Mouse (Mus musculus) midbrain, embryonic 13.5 days (tissue): ENCODE measurements around the gene Zfp775. TPM values are rescaled to one million over a fixed set of nuclear protein-coding genes. Genes with fewer than 3 reads are reported as not detected.

Experiments used
- ATAC-seq: fragments of 200-750 bp; cut with Nextera tagmentation; 2 replicates; pipeline ENCODE4 v1.8.0; 2017; ENCODE audit warnings: mild to moderate bottlenecking, moderate TSS enrichment, moderate library complexity
- H3K27ac ChIP-seq: fragments of 300-500 bp; sonication (generic); 2 replicates; pipeline ENCODE4 v1.5.1; 2015; ENCODE audit warnings: inconsistent platforms, mild to moderate bottlenecking, moderate library complexity
- H3K27me3 ChIP-seq: fragments of 300-500 bp; sonication (generic); 2 replicates; pipeline ENCODE4 v1.6.1; 2015; ENCODE audit warnings: mild to moderate bottlenecking, inconsistent platforms
- H3K36me3 ChIP-seq: fragments of 300-500 bp; sonication (generic); 2 replicates; pipeline ENCODE4 v1.6.1; 2015; ENCODE audit warnings: mild to moderate bottlenecking, inconsistent platforms
- H3K4me1 ChIP-seq: fragments of 300-500 bp; sonication (generic); replicated peaks from 2 replicates; pipeline ENCODE4 v1.6.1; 2015; ENCODE audit warnings: inconsistent platforms
- H3K4me2 ChIP-seq: fragments of 300-500 bp; sonication (generic); replicated peaks from 2 replicates; pipeline ENCODE4 v1.6.1; 2015; ENCODE audit warnings: moderate library complexity, mild to moderate bottlenecking, inconsistent platforms
- H3K4me3 ChIP-seq: fragments of 300-500 bp; sonication (generic); replicated peaks from 2 replicates; pipeline ENCODE4 v1.5.1; 2015; ENCODE audit warnings: mild to moderate bottlenecking, inconsistent platforms
- H3K9ac ChIP-seq: fragments of 300-500 bp; sonication (generic); replicated peaks from 2 replicates; pipeline ENCODE4 v1.6.1; 2015; ENCODE audit warnings: mild to moderate bottlenecking, inconsistent platforms
- H3K9me3 ChIP-seq: fragments of 300-500 bp; sonication (generic); 2 replicates; pipeline ENCODE4 v1.6.1; 2016; ENCODE audit warnings: mild to moderate bottlenecking, inconsistent platforms
- WGBS: fragments of 180-500 bp; shearing (Covaris S2); methylation state at CpG from one replicate; pipeline ENCODE4 v1.1.7; 2015; 5-methylcytosine and 5-hydroxymethylcytosine counted together
- polyA plus RNA-seq: library from polyadenylated mRNA; unstranded; fragments of >200 nt; fragmentation: Nextera tagmentation; extraction: Ambion mirVana; gene quantifications from 2 replicates; pipeline ENCODE4 v1.2.1, GENCODE M21; 2015

The Zfp775 gene
- 14.6 and 17.8 TPM in 2 replicates for polyA plus RNA-seq

- Histone ChIP-seq H3K4me3 (peak within 1 kb of the TSS; percentile 80), H3K9me3 (peaks cover 14% of the 10 kb centered on the region), H3K4me2 (peak within 1 kb of the TSS; percentile 86), H3K27me3 (no peaks in the 10 kb centered on the region), H3K27ac (peak within 1 kb of the TSS; percentile 92), H3K4me1 (peaks cover 22% of the 10 kb centered on the region), H3K9ac (peak within 1 kb of the TSS; percentile 91), H3K36me3 (peaks cover 39% of the 10 kb centered on the region)
- peak; percentile 99 for ATAC-seq
- 4% methylated on average over 42 of the region's 42 CpGs for WGBS
Observed at GRCm38 (mm10) chr6:48601271-48602079, at the start of gene Zfp775. Zfp775 (plus strand) TSS chr6:48602063.

GRCm38 (mm10) chr6:48552918-48553317 lies 48.9 kb upstream of the Zfp775 start:
- no peak for ATAC-seq
- Histone ChIP-seq H3K9me3 (no peaks in the 10 kb centered on the region), H3K4me3 (no peak overlapping the region), H3K27ac (no peak overlapping the region), H3K4me2 (no peak overlapping the region), H3K9ac (no peak overlapping the region), H3K36me3 (peaks cover 10% of the 10 kb centered on the region), H3K27me3 (no peaks in the 10 kb centered on the region), H3K4me1 (peaks cover 21% of the 10 kb centered on the region)
- 73% methylated on average over 4 of the region's 4 CpGs for WGBS

GRCm38 (mm10) chr6:48553819-48554218 lies 48.0 kb upstream of the Zfp775 start:
- 81% methylated on average over 4 of the region's 4 CpGs for WGBS
- Histone ChIP-seq H3K36me3 (peaks cover 14% of the 10 kb centered on the region), H3K4me3 (peak overlapping the region; percentile 52), H3K4me2 (peak overlapping the region; percentile 74), H3K9ac (peak overlapping the region; percentile 85), H3K9me3 (no peaks in the 10 kb centered on the region), H3K4me1 (peaks cover 21% of the 10 kb centered on the region), H3K27ac (peak overlapping the region; percentile 97), H3K27me3 (no peaks in the 10 kb centered on the region)
- peak; percentile 48 for ATAC-seq

- Histone ChIP-seq H3K27ac (peak within 1 kb of the TSS; percentile 97), H3K9ac (peak within 1 kb of the TSS; percentile 85), H3K4me1 (peaks cover 21% of the 10 kb centered on the region), H3K9me3 (no peaks in the 10 kb centered on the region), H3K4me3 (peak within 1 kb of the TSS; percentile 52), H3K36me3 (peaks cover 19% of the 10 kb centered on the region), H3K27me3 (no peaks in the 10 kb centered on the region), H3K4me2 (peak within 1 kb of the TSS; percentile 74)
- WGBS: under 1% methylated on average over 39 of the region's 39 CpGs
- ATAC-seq: peak; percentile 93
Observed at GRCm38 (mm10) chr6:48554280-48555103, 47.4 kb upstream of the Zfp775 start, which contains the start of gene Lrrc61. Lrrc61 (plus strand) TSS chr6:48554796.

GRCm38 (mm10) chr6:48555104-48555890 lies 46.6 kb upstream of the Zfp775 start:
- no peaks in the 10 kb centered on the region for H3K27me3 ChIP-seq
- H3K4me1 ChIP-seq: peaks cover 21% of the 10 kb centered on the region
- peak overlapping the region; percentile 97 for H3K27ac ChIP-seq
- H3K4me2 ChIP-seq: peak overlapping the region; percentile 74
- peaks cover 25% of the 10 kb centered on the region for H3K36me3 ChIP-seq
- 31% methylated on average over 13 of the region's 14 CpGs for WGBS
- H3K9me3 ChIP-seq: no peaks in the 10 kb centered on the region
- peak overlapping the region; percentile 52 for H3K4me3 ChIP-seq
- peak overlapping the region; percentile 85 for H3K9ac ChIP-seq
- peak; percentile 84 for ATAC-seq

- Histone ChIP-seq H3K4me1 (peaks cover 21% of the 10 kb centered on the region), H3K9me3 (no peaks in the 10 kb centered on the region), H3K36me3 (peaks cover 29% of the 10 kb centered on the region), H3K4me2 (peak overlapping the region; percentile 74), H3K27ac (no peak overlapping the region), H3K27me3 (no peaks in the 10 kb centered on the region), H3K4me3 (no peak overlapping the region), H3K9ac (0 out of 2 replicates have a peak overlapping the region, but pooled peaks have one; percentile 85)
- WGBS: 89% methylated on average over 3 of the region's 3 CpGs
- ATAC-seq: no peak
Observed at GRCm38 (mm10) chr6:48555956-48556355, 45.9 kb upstream of the Zfp775 start.

- Histone ChIP-seq H3K4me2 (no peak overlapping the region), H3K4me1 (no peaks in the 10 kb centered on the region), H3K27ac (no peak overlapping the region), H3K9ac (no peak overlapping the region), H3K36me3 (peaks cover 72% of the 10 kb centered on the region), H3K27me3 (no peaks in the 10 kb centered on the region), H3K9me3 (no peaks in the 10 kb centered on the region), H3K4me3 (no peak overlapping the region)
- 91% methylated on average over 4 of the region's 4 CpGs for WGBS
- no peak for ATAC-seq
Observed at GRCm38 (mm10) chr6:48565693-48566310, 36.1 kb upstream of the Zfp775 start.

- Histone ChIP-seq H3K27me3 (no peaks in the 10 kb centered on the region), H3K4me2 (no peak overlapping the region), H3K27ac (no peak overlapping the region), H3K36me3 (peaks cover 68% of the 10 kb centered on the region), H3K9ac (no peak overlapping the region), H3K9me3 (no peaks in the 10 kb centered on the region), H3K4me3 (no peak overlapping the region), H3K4me1 (no peaks in the 10 kb centered on the region)
- 83% methylated on average over 5 of the region's 5 CpGs for WGBS
- ATAC-seq: no peak
Observed at GRCm38 (mm10) chr6:48566312-48566711, 35.6 kb upstream of the Zfp775 start.

GRCm38 (mm10) chr6:48568036-48568984 lies 33.6 kb upstream of the Zfp775 start:
- Histone ChIP-seq H3K9me3 (no peaks in the 10 kb centered on the region), H3K27ac (no peak overlapping the region; the same call in 1 of the 2 replicates), H3K9ac (no peak overlapping the region), H3K27me3 (no peaks in the 10 kb centered on the region), H3K4me2 (no peak overlapping the region), H3K36me3 (peaks cover 57% of the 10 kb centered on the region), H3K4me1 (no peaks in the 10 kb centered on the region), H3K4me3 (no peak overlapping the region)
- peak; percentile 24; the same call in 1 of the 2 replicates for ATAC-seq
- WGBS: 87% methylated on average over 21 of the region's 21 CpGs

- H3K4me1 ChIP-seq: no peaks in the 10 kb centered on the region
- 87% methylated on average over 8 of the region's 8 CpGs for WGBS
- H3K27ac ChIP-seq: no peak overlapping the region
- no peaks in the 10 kb centered on the region for H3K9me3 ChIP-seq
- no peak overlapping the region for H3K4me3 ChIP-seq
- ATAC-seq: no peak
- H3K9ac ChIP-seq: no peak overlapping the region
- H3K36me3 ChIP-seq: peaks cover 51% of the 10 kb centered on the region
- H3K27me3 ChIP-seq: no peaks in the 10 kb centered on the region
- no peak overlapping the region for H3K4me2 ChIP-seq
Observed at GRCm38 (mm10) chr6:48569065-48569807, 32.6 kb upstream of the Zfp775 start.
